8 mouse cellular contexts compared by ENCODE assay signal in genomic region chr11:32238093-32238860, GRCm38 (mm10). TPM values are rescaled to one million over a fixed set of nuclear protein-coding genes. Genes with fewer than 3 reads are reported as not detected.
DNase-seq lines count a peak whose midpoint lies in the region; ATAC-seq and TF ChIP-seq lines count a peak whose summit lies in the region.

No protein-coding gene starts in this region.

- WGBS in kidney, adult 2 months: 56% methylated on average over 5 of the region's 5 CpGs
- 80% methylated on average over 5 of the region's 5 CpGs for WGBS in liver, embryonic 13.5 days (ENCODE audit: insufficient replicate concordance)
- WGBS in stomach, postnatal 0 days: 66% methylated on average over 5 of the region's 5 CpGs

- H3K4me3 ChIP-seq in kidney, adult 2 months (ENCODE audit: insufficient read depth, low read depth, low read length): no peak overlapping the region
- H3K4me3 ChIP-seq in liver, embryonic 13.5 days (replicated peaks): no peak overlapping the region
- H3K4me3 ChIP-seq in stomach, postnatal 0 days (ENCODE audit: low read depth, low read length): no peak overlapping the region

- 0 out of 2 replicates have a peak overlapping the region, but pooled peaks have one; percentile 15 for H3K4me2 ChIP-seq in liver, embryonic 13.5 days
- H3K4me2 ChIP-seq in stomach, postnatal 0 days (replicated peaks; ENCODE audit: low read depth): no peak overlapping the region

- peak overlapping the region; percentile 81 for H3K9ac ChIP-seq in liver, embryonic 13.5 days
- no peak overlapping the region for H3K9ac ChIP-seq in stomach, postnatal 0 days (ENCODE audit: low read length)

- no peaks in the 10 kb centered on the region; the same call in 1 of the 2 replicates for H3K36me3 ChIP-seq in kidney, adult 2 months (ENCODE audit: control insufficient read depth, insufficient read depth, low read length)
- H3K36me3 ChIP-seq in liver, embryonic 13.5 days: peaks cover 93% of the 10 kb centered on the region
- H3K36me3 ChIP-seq in stomach, postnatal 0 days (ENCODE audit: control insufficient read depth, insufficient read depth, low read length): peaks cover 10% of the 10 kb centered on the region; the same call in 1 of the 2 replicates

- no peak overlapping the region for H3K27ac ChIP-seq in kidney, adult 2 months (ENCODE audit: insufficient read depth, low read depth, low read length)
- peak overlapping the region; percentile 97 for H3K27ac ChIP-seq in liver, embryonic 13.5 days
- H3K27ac ChIP-seq in stomach, postnatal 0 days (replicated peaks): no peak overlapping the region

- peak; percentile 62 for ATAC-seq in liver, embryonic 13.5 days (ENCODE audit: low read depth)
- ATAC-seq in stomach, postnatal 0 days (ENCODE audit: low FRiP score, low TSS enrichment): peak; percentile 56

- peak; percentile 98 for TF ChIP-seq CTCF in kidney, adult 2 months (conservative IDR thresholded peaks at IDR 0.05; ENCODE audit: insufficient read depth, insufficient read length, low read depth, low read length)
- TF ChIP-seq CTCF in stomach, postnatal 0 days (IDR thresholded peaks at IDR 0.05; ENCODE audit: low read depth): peak; percentile 99

- TF ChIP-seq EP300 in stomach, postnatal 0 days (optimal IDR thresholded peaks at IDR 0.05): no peak

- peaks cover 22% of the 10 kb centered on the region for H3K4me1 ChIP-seq in kidney, adult 2 months (ENCODE audit: control insufficient read depth, insufficient read depth, low read length)
- H3K4me1 ChIP-seq in liver, embryonic 13.5 days (replicated peaks): peaks cover 72% of the 10 kb centered on the region
- H3K4me1 ChIP-seq in stomach, postnatal 0 days (replicated peaks; ENCODE audit: control insufficient read depth, insufficient read depth): peaks cover 4% of the 10 kb centered on the region; the same call in 1 of the 2 replicates

- TF ChIP-seq POLR2A in kidney, adult 2 months (IDR thresholded peaks at IDR 0.05; ENCODE audit: low read depth, low read length): no peak

- peak; percentile 36 to 70 for DNase-seq in urinary bladder, adult 18-20 months (ENCODE audit: low spot score in 2 of 2)
- DNase-seq in urinary bladder, postnatal 10 days (ENCODE audit: low spot score): no peak
- peak; percentile 83 to 89 for DNase-seq in cerebellum, postnatal 36 days
- peak; percentile 51 for DNase-seq in gastrocnemius, postnatal 25 days
- DNase-seq in kidney, adult 2 months: peak; percentile 85
- peak; percentile 72 for DNase-seq in liver, embryonic 13.5 days
- DNase-seq in natural killer cell, adult 2 months (ENCODE audit: low spot score in 2 of 2): peak; percentile 62 to 78
- DNase-seq in stomach, postnatal 0 days (ENCODE audit: low spot score): peak; percentile 78

- H3K9me3 ChIP-seq in liver, embryonic 13.5 days (replicated peaks): no peaks in the 10 kb centered on the region
- H3K9me3 ChIP-seq in stomach, postnatal 0 days (ENCODE audit: control insufficient read depth, low read length): no peaks in the 10 kb centered on the region

- H3K27me3 ChIP-seq in kidney, adult 2 months (replicated peaks; ENCODE audit: control insufficient read depth, insufficient read depth, low read length): no peaks in the 10 kb centered on the region
- no peaks in the 10 kb centered on the region for H3K27me3 ChIP-seq in liver, embryonic 13.5 days
- H3K27me3 ChIP-seq in stomach, postnatal 0 days (ENCODE audit: control insufficient read depth, insufficient read depth, low read length): no peaks in the 10 kb centered on the region

RNA-seq across cellular contexts. Expression of gene Mpg, which starts 12.0 kb away (rescaled TPM):
- total RNA-seq in gastrocnemius, postnatal 25 days (2021): 1 to 10 TPM; 6.1 to 6.2 TPM
- 12.5 and 13.4 TPM in 2 replicates for polyA plus RNA-seq in kidney, adult 2 months (2012; rRNA removed)
- 19.7 and 21.6 TPM in 2 replicates for polyA plus RNA-seq in liver, embryonic 13.5 days (2015; fragmentation: Nextera tagmentation; extraction: Ambion mirVana)
- polyA plus RNA-seq in stomach, postnatal 0 days (2015; fragmentation: Nextera tagmentation; extraction: Ambion mirVana): 19.9 and 22.1 TPM in 2 replicates

RNA-seq across cellular contexts. Expression of gene Rhbdf1, which starts 16.2 kb away (rescaled TPM):
- 10 to 100 TPM; 22.1 to 25.4 TPM for total RNA-seq in gastrocnemius, postnatal 25 days (2021)
- polyA plus RNA-seq in kidney, adult 2 months (2012; rRNA removed): 81.7 and 110 TPM in 2 replicates
- polyA plus RNA-seq in liver, embryonic 13.5 days (2015; fragmentation: Nextera tagmentation; extraction: Ambion mirVana): 5.6 and 6.2 TPM in 2 replicates
- 35.8 and 38.5 TPM in 2 replicates for polyA plus RNA-seq in stomach, postnatal 0 days (2015; fragmentation: Nextera tagmentation; extraction: Ambion mirVana)

RNA-seq across cellular contexts. Expression of gene Nprl3, which starts 29.2 kb away (rescaled TPM):
- 10 to 100 TPM; 21.7 to 23.3 TPM for total RNA-seq in gastrocnemius, postnatal 25 days (2021)
- 71.9 and 95.7 TPM in 2 replicates for polyA plus RNA-seq in kidney, adult 2 months (2012; rRNA removed)
- 27.5 and 29.7 TPM in 2 replicates for polyA plus RNA-seq in liver, embryonic 13.5 days (2015; fragmentation: Nextera tagmentation; extraction: Ambion mirVana)
- polyA plus RNA-seq in stomach, postnatal 0 days (2015; fragmentation: Nextera tagmentation; extraction: Ambion mirVana): 28.0 and 28.2 TPM in 2 replicates

RNA-seq across cellular contexts. Expression of gene Snrnp25, which starts 33.1 kb away (rescaled TPM):
- 1 to 10 TPM; 6.7 to 9.1 TPM for total RNA-seq in gastrocnemius, postnatal 25 days (2021)
- polyA plus RNA-seq in kidney, adult 2 months (2012; rRNA removed): 16.1 and 19.5 TPM in 2 replicates
- polyA plus RNA-seq in liver, embryonic 13.5 days (2015; fragmentation: Nextera tagmentation; extraction: Ambion mirVana): 92.2 and 93.1 TPM in 2 replicates
- 50.5 and 54.3 TPM in 2 replicates for polyA plus RNA-seq in stomach, postnatal 0 days (2015; fragmentation: Nextera tagmentation; extraction: Ambion mirVana)

RNA-seq across cellular contexts. Expression of gene Hba-x, which starts 37.9 kb away (rescaled TPM):
- not detected for total RNA-seq in gastrocnemius, postnatal 25 days (2021)
- polyA plus RNA-seq in kidney, adult 2 months (2012; rRNA removed): not detected in 2 replicates
- 289 and 430 TPM in 2 replicates for polyA plus RNA-seq in liver, embryonic 13.5 days (2015; fragmentation: Nextera tagmentation; extraction: Ambion mirVana)
- polyA plus RNA-seq in stomach, postnatal 0 days (2015; fragmentation: Nextera tagmentation; extraction: Ambion mirVana): 0.18 TPM in 1 of 2 replicates, not detected in the other
